Mouse (Mus musculus) cortical plate, adult 2 months (tissue): ENCODE measurements around the gene Tectb.

ENCODE experiments used
- CTCF ChIP-seq: fragments of 200-500 bp; IDR thresholded peaks from 2 replicates; pipeline ENCODE4 v1.5.1; 2011; ENCODE audit warnings: mild to moderate bottlenecking, control low read depth, low read length; ENCODE audit not compliant: insufficient read depth; ENCODE audit errors: extremely low read depth
- POLR2A ChIP-seq: fragments of 200-500 bp; IDR thresholded peaks from 2 replicates; pipeline ENCODE4 v1.6.1; 2011; ENCODE audit warnings: mild to moderate bottlenecking, low read length, control low read depth; ENCODE audit not compliant: insufficient read depth; ENCODE audit errors: extremely low read depth

DNA sequence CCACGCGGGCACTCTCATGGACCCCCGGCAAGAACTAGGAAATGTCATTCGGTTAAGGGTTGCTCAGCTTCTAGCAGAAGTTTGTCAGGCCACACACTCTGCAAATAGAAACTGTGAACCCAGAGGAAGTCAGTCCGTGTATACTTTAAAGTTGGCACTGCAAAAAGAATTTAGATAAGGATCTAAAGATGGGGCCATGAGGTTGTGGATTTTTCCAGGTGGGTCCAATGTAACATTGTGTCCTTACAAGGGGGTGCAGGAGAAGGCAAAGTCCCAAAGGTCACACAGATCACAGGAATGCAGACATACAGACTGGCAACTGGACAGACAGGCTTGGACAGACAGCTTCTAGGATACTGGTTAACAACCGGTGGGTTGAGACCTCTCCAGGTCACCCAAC is 32.4 kb upstream of the Tectb start:
- TF ChIP-seq CTCF, result no peak
- no peak for TF ChIP-seq POLR2A
